Mouse (Mus musculus): Measurements from ENCODE around the gene Egfl6. TPM values are rescaled to one million over a fixed set of nuclear protein-coding genes. Genes with fewer than 3 reads are reported as not detected.

The Egfl6 gene
- polyA plus RNA-seq, 1 experiment from 2014 or later: 68.7 TPM

GRCm38 (mm10) chrX:166512071-166512470 is 73.4 kb downstream of the Egfl6 start:
- Histone ChIP-seq H3K27ac (ENCODE audit: low read length) (no peak overlapping the region), H3K27me3 (replicated peaks; ENCODE audit: insufficient read depth, low read length) (no peaks in the 10 kb centered on the region), H3K4me2 (replicated peaks; ENCODE audit: low read depth, low read length) (no peak overlapping the region), H3K4me3 (ENCODE audit: low read depth, low read length) (no peak overlapping the region), H3K9me3 (ENCODE audit: low read length) (no peaks in the 10 kb centered on the region), H3K36me3 (ENCODE audit: insufficient read depth, low read length) (no peaks in the 10 kb centered on the region), H3K4me1 (ENCODE audit: insufficient read depth, low read depth, low read length) (no peaks in the 10 kb centered on the region), H3K9ac (replicated peaks; ENCODE audit: low read depth) (no peak overlapping the region)
- DNase-seq (ENCODE audit: low spot score) (no peak), ATAC-seq (no peak)
- WGBS: 95% methylated on average over 4 of the region's 4 CpGs
- no peak for TF ChIP-seq CTCF (IDR thresholded peaks at IDR 0.05)
- no peak for TF ChIP-seq EP300 (IDR thresholded peaks at IDR 0.05)

- H3K4me3 ChIP-seq (ENCODE audit: low read depth, low read length): no peak overlapping the region
- no peak overlapping the region for H3K27ac ChIP-seq (ENCODE audit: low read length)
- H3K4me1 ChIP-seq (ENCODE audit: insufficient read depth, low read depth, low read length): no peaks in the 10 kb centered on the region
- H3K9ac ChIP-seq (replicated peaks; ENCODE audit: low read depth): no peak overlapping the region
- H3K27me3 ChIP-seq (replicated peaks; ENCODE audit: insufficient read depth, low read length): no peaks in the 10 kb centered on the region
- ATAC-seq (no peak), DNase-seq (ENCODE audit: low spot score) (no peak)
- no peaks in the 10 kb centered on the region for H3K9me3 ChIP-seq (ENCODE audit: low read length)
- H3K4me2 ChIP-seq (replicated peaks; ENCODE audit: low read depth, low read length): no peak overlapping the region
- no peaks in the 10 kb centered on the region for H3K36me3 ChIP-seq (ENCODE audit: insufficient read depth, low read length)
- TF ChIP-seq CTCF (IDR thresholded peaks at IDR 0.05) (no peak), EP300 (IDR thresholded peaks at IDR 0.05) (no peak)
These were observed 74.4 kb downstream of the Egfl6 start for GRCm38 (mm10) chrX:166511107-166511506.

- DNase-seq (ENCODE audit: low spot score): peak; percentile 97
- WGBS: 10% methylated on average over 58 of the region's 65 CpGs
These were observed 75.5 kb downstream of the Egfl6 start for GRCm38 (mm10) chrX:166509761-166510738.

GRCm38 (mm10) chrX:166504421-166504820 is 81.1 kb downstream of the Egfl6 start:
- Histone ChIP-seq H3K9ac (replicated peaks; ENCODE audit: low read depth) (no peak overlapping the region), H3K4me1 (ENCODE audit: insufficient read depth, low read depth, low read length) (no peaks in the 10 kb centered on the region), H3K4me3 (ENCODE audit: low read depth, low read length) (no peak overlapping the region), H3K9me3 (ENCODE audit: low read length) (no peaks in the 10 kb centered on the region), H3K36me3 (ENCODE audit: insufficient read depth, low read length) (no peaks in the 10 kb centered on the region), H3K4me2 (replicated peaks; ENCODE audit: low read depth, low read length) (no peak overlapping the region), H3K27me3 (replicated peaks; ENCODE audit: insufficient read depth, low read length) (no peaks in the 10 kb centered on the region), H3K27ac (ENCODE audit: low read length) (no peak overlapping the region)
- DNase-seq (ENCODE audit: low spot score): no peak
- ATAC-seq: no peak
- WGBS: 45% methylated on average over 1 of the region's 2 CpGs
- TF ChIP-seq CTCF (IDR thresholded peaks at IDR 0.05) (no peak), EP300 (IDR thresholded peaks at IDR 0.05) (no peak)

More at GRCm38 (mm10) chrX:166509761-166510738, 75.5 kb downstream of the Egfl6 start:
- TF ChIP-seq CTCF (IDR thresholded peaks at IDR 0.05) (peak; percentile 43), EP300 (IDR thresholded peaks at IDR 0.05) (no peak)
- Histone ChIP-seq H3K4me3 (ENCODE audit: low read depth, low read length) (peak overlapping the region; percentile 53), H3K36me3 (ENCODE audit: insufficient read depth, low read length) (no peaks in the 10 kb centered on the region), H3K9me3 (ENCODE audit: low read length) (no peaks in the 10 kb centered on the region), H3K9ac (replicated peaks; ENCODE audit: low read depth) (peak overlapping the region; percentile 66), H3K4me2 (replicated peaks; ENCODE audit: low read depth, low read length) (peak overlapping the region; percentile 49), H3K27ac (ENCODE audit: low read length) (peak overlapping the region; percentile 96), H3K27me3 (replicated peaks; ENCODE audit: insufficient read depth, low read length) (no peaks in the 10 kb centered on the region), H3K4me1 (ENCODE audit: insufficient read depth, low read depth, low read length) (no peaks in the 10 kb centered on the region)
- peak; percentile 98 for ATAC-seq

GRCm38 (mm10) chrX:166499496-166500190 is 85.9 kb downstream of the Egfl6 start:
- no peak overlapping the region for H3K9ac ChIP-seq (replicated peaks; ENCODE audit: low read depth)
- H3K4me3 ChIP-seq (ENCODE audit: low read depth, low read length): no peak overlapping the region
- DNase-seq (ENCODE audit: low spot score) (no peak), ATAC-seq (no peak)
- no peak overlapping the region for H3K4me2 ChIP-seq (replicated peaks; ENCODE audit: low read depth, low read length)
- TF ChIP-seq EP300 (IDR thresholded peaks at IDR 0.05) (no peak), CTCF (IDR thresholded peaks at IDR 0.05) (no peak)
- no peaks in the 10 kb centered on the region for H3K27me3 ChIP-seq (replicated peaks; ENCODE audit: insufficient read depth, low read length)
- no peaks in the 10 kb centered on the region for H3K9me3 ChIP-seq (ENCODE audit: low read length)
- H3K27ac ChIP-seq (ENCODE audit: low read length): no peak overlapping the region
- no peaks in the 10 kb centered on the region for H3K36me3 ChIP-seq (ENCODE audit: insufficient read depth, low read length)
- 79% methylated on average over 1 of the region's 1 CpGs for WGBS
- no peaks in the 10 kb centered on the region for H3K4me1 ChIP-seq (ENCODE audit: insufficient read depth, low read depth, low read length)

- Histone ChIP-seq H3K9ac (replicated peaks; ENCODE audit: low read depth) (no peak overlapping the region), H3K4me2 (replicated peaks; ENCODE audit: low read depth, low read length) (no peak overlapping the region), H3K4me1 (ENCODE audit: insufficient read depth, low read depth, low read length) (no peaks in the 10 kb centered on the region), H3K27me3 (replicated peaks; ENCODE audit: insufficient read depth, low read length) (no peaks in the 10 kb centered on the region), H3K4me3 (ENCODE audit: low read depth, low read length) (no peak overlapping the region), H3K9me3 (ENCODE audit: low read length) (no peaks in the 10 kb centered on the region), H3K27ac (ENCODE audit: low read length) (no peak overlapping the region), H3K36me3 (ENCODE audit: insufficient read depth, low read length) (no peaks in the 10 kb centered on the region)
- DNase-seq (ENCODE audit: low spot score) (no peak), ATAC-seq (no peak)
- 51% methylated on average over 4 of the region's 4 CpGs for WGBS
- TF ChIP-seq CTCF (IDR thresholded peaks at IDR 0.05) (no peak), EP300 (IDR thresholded peaks at IDR 0.05) (no peak)
These were observed 87.7 kb downstream of the Egfl6 start for GRCm38 (mm10) chrX:166497771-166498170.
